Mouse (Mus musculus): ENCODE measurements around the gene Ihh.

DNA sequence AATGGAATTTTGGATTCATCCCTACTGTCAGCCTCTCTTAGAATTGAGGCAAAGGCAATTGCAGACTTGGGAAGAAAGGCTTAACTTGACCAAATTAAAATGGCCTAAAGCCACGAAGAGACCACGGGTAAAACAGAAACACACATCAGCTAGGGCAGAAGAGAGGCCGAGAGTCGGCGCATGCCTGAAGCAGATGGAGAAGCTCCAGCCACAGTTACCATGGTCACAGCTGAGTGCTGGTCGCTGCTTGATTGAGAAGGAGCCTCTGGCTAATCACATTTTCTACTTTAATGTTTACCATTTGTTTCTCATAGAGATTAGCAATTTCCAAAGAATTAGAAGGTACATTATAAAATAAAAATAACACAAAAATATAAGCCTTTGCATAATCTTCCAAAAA lies 49.7 kb upstream of the Ihh start:
- no peak for TF ChIP-seq CTCF (IDR thresholded peaks at IDR 0.05)
- no peak for TF ChIP-seq EP300 (IDR thresholded peaks at IDR 0.05)
